Mouse (Mus musculus) right cerebral cortex, postnatal 14 days (tissue): ENCODE measurements at regions not wholly inside any gene's neighbourhood (a gene's known extent, or its start where the extent isn't known, plus 50 kb on each side); places are given as distances from the start of the nearest gene placed in this dataset.

Experiments used
- DNase-seq: peaks from one replicate; pipeline ENCODE4 v3.0.0; 2022

DNA sequence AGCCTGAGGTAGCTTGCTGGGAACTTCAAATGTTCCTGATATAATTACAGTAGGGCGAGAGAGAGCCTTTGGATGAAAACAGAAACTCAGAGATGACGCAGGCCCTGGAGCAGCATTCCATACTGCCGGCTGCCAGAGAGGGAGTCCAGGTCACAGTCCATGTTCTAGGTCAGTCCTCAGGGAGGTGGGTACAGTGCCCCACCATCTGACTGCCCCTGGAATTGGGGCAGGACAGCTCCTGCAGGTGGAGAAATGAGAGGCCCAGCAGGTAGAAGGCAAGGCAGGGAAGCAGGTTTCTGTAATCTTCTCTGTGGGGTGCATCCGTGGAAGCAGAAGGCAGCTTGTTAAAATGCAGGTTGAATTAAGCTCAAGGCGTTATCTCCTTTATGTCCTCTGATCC, 94.5 kb upstream of the 4930596D02Rik start:
- no peak for DNase-seq

DNA sequence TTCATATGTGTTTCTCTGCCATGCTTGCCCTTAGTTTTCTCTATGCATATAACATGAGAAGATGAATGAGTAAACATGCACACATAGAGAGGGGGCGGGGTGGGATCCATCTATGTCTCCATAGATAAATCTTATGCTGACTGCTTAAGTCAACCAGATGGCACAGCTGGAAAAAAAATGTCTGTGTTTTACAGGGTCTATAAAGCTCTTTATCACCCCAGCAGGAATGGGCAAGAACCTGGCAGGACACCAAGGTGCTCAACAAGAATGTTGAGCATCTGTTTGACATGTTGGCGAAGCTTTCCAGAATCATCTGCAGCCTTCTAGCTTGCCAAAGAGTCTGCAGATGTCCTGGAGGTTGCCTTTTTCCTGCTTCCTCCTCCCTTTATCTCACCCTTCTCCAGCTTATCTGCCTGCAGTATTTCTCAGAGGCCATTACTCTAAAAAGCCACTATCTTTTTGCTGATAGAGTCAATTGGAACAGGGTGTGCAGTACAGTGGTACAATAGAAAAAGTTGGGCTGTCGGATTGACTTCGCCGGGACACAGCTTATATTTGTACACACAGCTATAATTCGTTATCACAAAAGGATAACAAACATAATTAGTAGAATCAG, 73.0 kb upstream of the 4930596D02Rik start:
- peak; percentile 12 for DNase-seq

DNA sequence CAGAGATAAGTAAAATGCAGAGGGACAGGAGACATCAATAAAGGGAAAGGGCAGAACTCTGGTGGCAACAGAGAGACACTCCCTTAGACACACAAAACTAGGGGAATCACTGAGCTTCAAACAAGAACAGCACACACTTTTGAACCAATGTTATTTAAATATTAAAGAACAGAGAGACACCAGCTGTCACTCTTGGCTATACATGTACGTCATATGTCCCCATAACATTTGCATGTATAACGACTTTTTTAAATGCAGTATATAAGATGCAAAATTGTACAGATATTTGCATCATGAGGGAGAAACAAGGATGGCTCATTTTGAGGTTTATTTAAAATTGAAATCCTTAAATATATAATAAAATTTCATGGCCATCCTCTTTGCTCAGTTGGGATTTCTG, 62.5 kb upstream of the 4930596D02Rik start:
- no peak for DNase-seq
